Mouse (Mus musculus): ENCODE data around the gene Fermt3. TPM values are rescaled to one million over a fixed set of nuclear protein-coding genes. Genes with fewer than 3 reads are reported as not detected.
A peak's percentile ranks its signal among the peaks of the same experiment; 100 is the strongest.
"Not testable (repeated sequence)": the region's sequence is repeated elsewhere in the genome, so short reads cannot be mapped to it uniquely, and the experiment has no call there.

Fermt3 gene
- total RNA-seq, 2 experiments from 2014 or later = 4.2 to 5.1 TPM

- not testable (repeated sequence) for DNase-seq (ENCODE audit: low spot score in 2 of 2)
These were observed 28.1 kb downstream of the Fermt3 start for GRCm38 (mm10) chr19:6991166-6991565.

- no peak for DNase-seq (ENCODE audit: low spot score in 2 of 2)
These were observed 28.6 kb downstream of the Fermt3 start for GRCm38 (mm10) chr19:6990712-6991111.

- DNase-seq (ENCODE audit: low spot score in 2 of 2) = no peak
These were observed 30.0 kb downstream of the Fermt3 start for GRCm38 (mm10) chr19:6989251-6989650.

- no peak for DNase-seq (ENCODE audit: low spot score in 2 of 2)
These were observed 31.4 kb downstream of the Fermt3 start for GRCm38 (mm10) chr19:6987904-6988285.

GRCm38 (mm10) chr19:6987061-6987903 is 32.0 kb downstream of the Fermt3 start, which contains the start of gene Vegfb:
Gene Vegfb, minus strand, starts transcription at chr19:6987651.
- DNase-seq (ENCODE audit: low spot score in 2 of 2) = no peak

- DNase-seq (ENCODE audit: low spot score in 2 of 2) = no peak
These were observed 33.1 kb downstream of the Fermt3 start for GRCm38 (mm10) chr19:6985951-6986708.

GRCm38 (mm10) chr19:6985300-6985699 is 34.0 kb downstream of the Fermt3 start:
- DNase-seq (ENCODE audit: low spot score in 2 of 2) = no peak

- no peak for DNase-seq (ENCODE audit: low spot score in 2 of 2)
These were observed 35.6 kb downstream of the Fermt3 start for GRCm38 (mm10) chr19:6983621-6984020.

GRCm38 (mm10) chr19:6981465-6981864 is 37.8 kb downstream of the Fermt3 start:
- no peak for DNase-seq (ENCODE audit: low spot score in 2 of 2)

GRCm38 (mm10) chr19:6980381-6981093 is 38.7 kb downstream of the Fermt3 start, which contains the start of gene Fkbp2:
Gene Fkbp2, minus strand, starts transcription at chr19:6980501.
- peak; percentile 98 to 99 for DNase-seq (ENCODE audit: low spot score in 2 of 2)

GRCm38 (mm10) chr19:6979486-6980380 is 39.5 kb downstream of the Fermt3 start:
- peak; percentile 99 for DNase-seq (ENCODE audit: low spot score in 2 of 2)

- DNase-seq (ENCODE audit: low spot score in 2 of 2) = peak in 1 of 2 experiments; percentile 65
These were observed 40.2 kb downstream of the Fermt3 start for GRCm38 (mm10) chr19:6979001-6979479.

GRCm38 (mm10) chr19:6978639-6978974 is 40.7 kb downstream of the Fermt3 start:
- no peak for DNase-seq (ENCODE audit: low spot score in 2 of 2)

GRCm38 (mm10) chr19:6977759-6978638 is 41.3 kb downstream of the Fermt3 start:
- DNase-seq (ENCODE audit: low spot score in 2 of 2) = no peak

GRCm38 (mm10) chr19:6975537-6976521 is 43.4 kb downstream of the Fermt3 start, which contains the start of gene Plcb3:
Gene Plcb3, minus strand, starts transcription at chr19:6976470.
- DNase-seq (ENCODE audit: low spot score in 2 of 2) = peak in 1 of 2 experiments; percentile 63

- DNase-seq (ENCODE audit: low spot score in 2 of 2) = peak; percentile 63 to 80
These were observed 44.8 kb downstream of the Fermt3 start, which contains the start of gene Ppp1r14b for GRCm38 (mm10) chr19:6974211-6975205. Gene Ppp1r14b, plus strand, starts transcription at chr19:6974968.

Data from layer of hippocampus, adult 18-20 months (tissue).